Mouse (Mus musculus) thymus, adult 18-20 months (tissue): ENCODE data around the gene Wtip.
"Not testable (repeated sequence)": the region's sequence is repeated elsewhere in the genome, so short reads cannot be mapped to it uniquely, and the experiment has no call there.

Experiments
- DNase-seq, 2 experiments: peaks; one replicate each; pipeline ENCODE4 v3.0.0; 2022; ENCODE audit warnings: mixed read lengths in 2 of 2

Wtip gene

GRCm38 (mm10) chr7:34116601-34117000 lies 16.5 kb downstream of the Wtip start:
- DNase-seq: no peak

GRCm38 (mm10) chr7:34109190-34109589 lies 23.9 kb downstream of the Wtip start:
- no peak for DNase-seq

GRCm38 (mm10) chr7:34101276-34101675 lies 31.8 kb downstream of the Wtip start:
- DNase-seq: no peak

GRCm38 (mm10) chr7:34100002-34100401 lies 33.1 kb downstream of the Wtip start:
- no peak for DNase-seq

GRCm38 (mm10) chr7:34094911-34095481 lies 38.1 kb downstream of the Wtip start, which contains the start of gene Scgb1b30:
Gene Scgb1b30, plus strand, starts transcription at chr7:34095431.
- DNase-seq: no peak

- not testable (repeated sequence) for DNase-seq
Observed at GRCm38 (mm10) chr7:34068132-34068531, 64.9 kb downstream of the Wtip start.
